Mouse (Mus musculus): ENCODE results near the gene Farsa. TPM values are rescaled to one million over a fixed set of nuclear protein-coding genes. Genes with fewer than 3 reads are reported as not detected.
A peak's percentile ranks its signal among the peaks of the same experiment; 100 is the strongest.

Gene Farsa
- total RNA-seq, 2 experiments from 2014 or later: 52.0 to 52.4 TPM

- peak; percentile 63 for DNase-seq
These were observed 21.6 kb upstream of the Farsa start for GRCm38 (mm10) chr8:84834866-84835855.

- DNase-seq: no peak
These were observed 19.5 kb upstream of the Farsa start for GRCm38 (mm10) chr8:84837149-84837911.

GRCm38 (mm10) chr8:84837912-84838470 is 18.8 kb upstream of the Farsa start:
- DNase-seq: no peak

GRCm38 (mm10) chr8:84838513-84838912 is 18.3 kb upstream of the Farsa start:
- DNase-seq: no peak

- no peak for DNase-seq
These were observed 17.4 kb upstream of the Farsa start for GRCm38 (mm10) chr8:84839411-84839810.

DNA sequence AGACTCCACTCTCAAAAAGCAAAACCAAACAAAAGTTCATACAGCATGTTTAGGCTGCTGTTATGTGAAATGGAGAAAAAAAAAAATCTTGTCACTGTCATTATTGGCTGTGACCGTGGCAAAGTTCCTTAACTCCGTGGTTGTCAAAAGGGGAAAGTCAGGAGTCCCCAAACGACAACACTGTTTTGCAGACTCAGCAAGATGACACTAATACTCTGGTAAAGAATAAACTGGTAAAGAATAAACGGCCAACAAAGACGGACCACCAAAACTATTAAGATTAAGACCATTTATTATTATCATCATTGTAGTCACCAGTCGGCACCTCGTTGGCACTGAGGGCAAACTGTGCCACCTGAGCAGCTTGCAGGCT is 16.9 kb upstream of the Farsa start:
- DNase-seq: no peak

DNA sequence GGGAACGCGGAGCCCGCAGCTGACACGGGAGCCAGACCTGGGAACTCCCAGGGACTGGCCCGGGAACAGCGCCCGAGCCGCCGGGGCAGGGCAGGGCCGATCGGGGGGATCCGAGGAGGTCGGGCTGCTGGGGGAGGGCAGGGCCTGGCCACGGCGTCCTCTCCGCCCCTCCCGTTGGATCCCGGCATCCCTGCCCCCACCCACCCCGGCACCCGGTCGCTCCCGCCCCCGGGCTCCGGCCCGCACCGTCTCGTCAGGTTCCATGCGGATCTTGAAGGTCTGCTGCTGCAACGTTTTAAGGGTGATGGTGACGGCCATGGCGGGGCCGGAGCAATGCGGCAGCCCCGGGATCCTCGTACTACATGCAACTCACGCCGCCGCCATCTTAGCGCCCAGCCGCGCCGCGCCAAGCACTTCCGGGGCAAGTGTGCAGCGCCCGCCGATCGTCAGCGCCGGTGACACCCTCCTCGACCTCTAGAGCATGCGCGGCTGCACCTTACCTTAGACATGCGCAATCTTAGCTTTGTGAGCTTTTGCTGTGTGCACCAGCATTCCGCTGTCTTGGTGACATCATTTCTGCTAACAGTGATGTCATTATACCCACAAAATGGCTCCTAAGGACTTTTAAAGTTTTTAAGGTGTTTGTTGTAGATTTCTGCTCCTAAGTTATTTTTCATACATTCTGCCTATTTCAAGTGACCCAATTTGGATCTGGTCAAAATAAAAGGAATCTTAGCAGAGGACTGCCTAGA is 16.4 kb upstream of the Farsa start, which contains the start of gene Rad23a:
Gene Rad23a, minus strand, starts transcription at position 418 of the 752 bp plus-strand sequence.
- peak; percentile 93 for DNase-seq

GRCm38 (mm10) chr8:84841514-84841913 is 15.3 kb upstream of the Farsa start:
- DNase-seq: no peak

DNA sequence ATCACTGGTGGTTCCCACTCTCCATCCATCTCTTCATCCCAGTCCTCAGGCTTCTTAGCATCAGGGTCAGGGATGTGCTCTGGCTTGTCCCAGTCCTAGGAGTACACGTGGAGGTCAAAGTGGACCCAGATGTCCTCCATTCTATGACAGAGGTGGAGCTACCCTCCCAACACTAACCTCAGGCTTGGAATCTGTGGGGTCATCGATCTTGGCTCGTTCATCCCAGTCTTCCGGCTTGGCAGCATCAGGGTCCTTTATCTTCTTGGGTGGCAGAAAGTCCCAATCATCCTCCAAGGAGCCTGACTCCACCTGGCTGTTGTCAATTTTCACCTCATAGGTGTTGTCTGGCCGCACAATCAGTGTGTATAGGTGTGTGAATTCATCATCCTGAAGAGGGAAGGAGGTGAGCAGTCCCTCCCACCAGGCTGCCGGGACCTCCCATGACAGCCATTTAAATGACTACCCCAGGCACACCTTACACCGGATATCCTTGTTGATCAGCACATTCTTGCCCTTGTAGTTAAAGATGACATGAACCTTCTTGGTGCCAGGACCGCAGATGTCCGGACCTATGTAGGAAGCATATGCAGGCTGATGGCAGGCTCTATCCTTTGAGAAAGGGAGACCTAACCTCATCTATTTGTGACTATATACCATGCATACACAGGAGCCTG is 12.3 kb upstream of the Farsa start:
- DNase-seq: no peak

GRCm38 (mm10) chr8:84845355-84846093 is 11.3 kb upstream of the Farsa start:
- DNase-seq: peak; percentile 61

GRCm38 (mm10) chr8:84846094-84846721 is 10.6 kb upstream of the Farsa start:
- DNase-seq: no peak

GRCm38 (mm10) chr8:84846722-84847572 is 9.8 kb upstream of the Farsa start, which contains the start of gene Calr:
TSS of gene Calr (minus strand) at chr8:84846934.
- peak; percentile 99 for DNase-seq

- DNase-seq: peak; percentile 18
These were observed 8.9 kb upstream of the Farsa start for GRCm38 (mm10) chr8:84847684-84848435.

DNA sequence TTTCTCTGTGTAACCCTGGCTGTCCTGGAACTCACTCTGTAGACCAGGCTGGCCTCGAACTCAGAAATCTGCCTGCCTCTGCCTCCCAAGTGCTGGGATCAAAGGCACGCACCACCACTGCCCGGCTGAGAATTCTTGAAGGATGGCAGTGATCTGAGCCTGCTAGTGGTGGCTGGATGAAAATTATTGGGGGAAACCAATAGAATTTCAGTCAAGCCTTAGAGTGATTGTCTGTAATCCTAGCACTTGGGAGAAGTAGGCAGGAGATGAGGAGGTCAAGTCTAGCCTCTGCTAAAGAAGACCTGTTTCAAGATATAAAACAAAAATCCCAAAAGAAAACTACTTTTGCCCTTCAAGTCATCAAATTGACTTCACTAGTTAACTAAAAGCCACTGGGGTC is 355 bp upstream of the Farsa start:
- DNase-seq: no peak

- peak; percentile 91 for DNase-seq
These were observed 14.9 kb downstream of the Farsa start, which contains the start of gene Syce2 for GRCm38 (mm10) chr8:84871376-84872308. TSS of gene Syce2 (plus strand) at chr8:84872111.

DNA sequence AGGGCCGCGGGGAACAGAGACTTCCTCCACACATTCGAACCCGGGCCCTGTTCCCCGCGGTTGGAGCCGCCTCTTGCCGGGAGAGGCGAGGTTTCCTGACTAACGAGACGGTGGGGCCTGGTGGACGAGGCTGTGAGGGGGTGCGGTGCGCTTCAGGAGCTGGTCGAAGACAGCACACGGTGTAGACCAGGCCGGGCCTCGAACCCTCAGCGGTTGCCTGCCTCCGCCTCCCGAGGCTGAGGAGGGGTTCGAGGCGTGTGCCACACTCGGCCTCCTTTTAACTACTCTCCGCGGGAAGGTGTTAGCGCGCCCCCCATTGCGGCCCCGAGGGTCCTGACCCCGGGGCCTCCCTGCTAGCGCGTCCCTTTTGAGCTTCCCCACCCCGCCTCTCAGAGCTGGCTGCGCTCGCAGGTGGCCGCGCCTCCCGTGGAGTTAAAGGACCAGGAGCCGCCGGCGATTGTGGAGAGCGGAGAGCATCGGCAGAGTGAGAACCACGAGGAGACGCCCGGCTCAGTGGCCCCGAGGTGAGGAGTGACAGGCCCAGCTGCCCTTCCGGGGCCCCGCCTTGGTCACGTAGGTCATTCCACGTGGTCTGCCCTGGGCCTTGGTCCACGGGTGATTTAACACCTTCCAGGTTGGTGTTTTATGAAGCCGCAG is 15.6 kb downstream of the Farsa start:
- DNase-seq: peak; percentile 56

Data from adrenal gland, postnatal 10 days (tissue).